Mouse (Mus musculus) B cell, adult 2 months (primary cell): ENCODE measurements around the gene Lcn6.
"Not testable (repeated sequence)": the region's sequence is repeated elsewhere in the genome, so short reads cannot be mapped to it uniquely, and the experiment has no call there.

Source experiments
- DNase-seq, 2 experiments: peaks; one replicate each; pipeline ENCODE4 v3.0.0; 2022

Lcn6 gene

DNA sequence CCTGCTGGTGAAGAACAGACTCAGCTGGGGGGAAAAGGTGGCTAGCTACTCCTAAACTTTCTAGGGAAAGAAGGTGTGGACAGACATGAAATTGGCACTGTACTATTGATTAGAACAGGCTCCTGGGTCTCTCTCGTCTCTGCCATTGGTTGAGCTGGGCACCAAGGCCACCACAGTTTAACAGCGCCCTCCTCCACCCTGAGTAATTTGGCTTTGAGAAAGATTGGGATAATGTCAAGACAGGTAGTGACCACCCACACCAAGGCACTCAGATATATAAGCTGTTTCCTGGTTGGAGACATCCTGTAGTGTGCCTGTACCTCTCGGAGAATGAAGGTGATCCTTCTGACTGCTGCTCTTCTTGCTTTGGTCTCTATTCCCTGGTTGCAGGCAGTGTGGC, at the start of gene Lcn6:
Gene Lcn6 (plus strand): TSS at position 301 of the 400 bp plus-strand sequence.
- DNase-seq = no peak

DNA sequence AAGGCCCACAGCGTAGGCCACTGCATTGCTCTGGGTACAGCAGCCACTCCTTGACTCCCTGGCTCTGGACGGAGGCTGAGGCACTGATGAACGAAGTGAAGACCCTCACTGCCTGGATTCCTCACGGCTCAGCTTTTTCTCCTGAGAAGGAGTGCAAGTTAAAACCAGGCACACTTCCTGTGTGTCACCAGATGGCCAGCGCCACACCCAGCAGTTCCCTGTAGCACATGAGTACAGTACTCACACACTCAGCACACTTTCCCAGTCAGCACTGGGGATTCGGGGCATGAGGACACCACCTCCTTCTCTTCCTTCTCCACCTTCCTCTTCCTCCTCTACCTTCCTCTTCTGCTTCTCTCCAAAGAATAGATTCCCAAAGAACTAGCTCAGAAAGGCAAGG, 48.8 kb upstream of the Lcn6 start, which contains the start of gene Fcna:
Gene Fcna (minus strand): TSS at position 220 of the 400 bp plus-strand sequence.
- no peak for DNase-seq

DNA sequence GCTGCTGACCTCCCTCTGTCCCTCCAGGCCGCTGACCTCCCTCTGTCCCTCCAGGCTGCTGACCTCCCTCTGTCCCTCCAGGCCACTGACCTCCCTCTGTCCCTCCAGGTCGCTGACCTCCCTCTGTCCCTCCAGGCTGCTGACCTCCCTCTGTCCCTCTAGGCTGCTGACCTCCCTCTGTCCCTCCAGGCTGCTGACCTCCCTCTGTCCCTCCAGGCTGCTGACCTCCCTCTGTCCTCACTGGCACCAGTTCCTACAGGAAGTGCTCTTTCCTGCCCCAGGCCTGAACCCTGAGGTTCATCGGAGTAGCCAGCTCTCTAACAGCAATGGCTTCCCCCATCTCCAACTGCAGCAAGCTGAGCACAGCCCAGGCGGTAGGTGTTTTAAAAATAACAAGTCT, 47.8 kb upstream of the Lcn6 start:
- no peak for DNase-seq

DNA sequence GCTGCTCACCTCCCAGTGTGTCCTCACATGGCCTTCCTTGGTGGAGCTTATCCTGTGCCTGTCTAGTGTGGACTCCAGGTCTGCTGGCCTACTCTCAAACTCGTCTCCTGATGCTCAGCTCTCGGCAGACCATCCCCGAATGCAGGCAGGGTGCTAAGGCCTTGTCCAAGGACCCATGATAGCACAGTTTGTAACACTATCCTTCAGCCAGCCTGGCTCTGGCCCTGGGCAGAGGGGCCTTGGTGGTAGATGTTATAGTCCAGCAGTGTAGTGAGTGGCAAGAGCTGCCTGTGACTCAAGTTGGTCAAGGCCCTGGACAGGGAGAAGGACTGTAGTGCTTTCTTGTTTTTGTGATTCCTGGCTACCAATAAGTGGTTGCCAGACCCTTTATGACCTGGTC, 43.0 kb upstream of the Lcn6 start:
- DNase-seq = no peak

DNA sequence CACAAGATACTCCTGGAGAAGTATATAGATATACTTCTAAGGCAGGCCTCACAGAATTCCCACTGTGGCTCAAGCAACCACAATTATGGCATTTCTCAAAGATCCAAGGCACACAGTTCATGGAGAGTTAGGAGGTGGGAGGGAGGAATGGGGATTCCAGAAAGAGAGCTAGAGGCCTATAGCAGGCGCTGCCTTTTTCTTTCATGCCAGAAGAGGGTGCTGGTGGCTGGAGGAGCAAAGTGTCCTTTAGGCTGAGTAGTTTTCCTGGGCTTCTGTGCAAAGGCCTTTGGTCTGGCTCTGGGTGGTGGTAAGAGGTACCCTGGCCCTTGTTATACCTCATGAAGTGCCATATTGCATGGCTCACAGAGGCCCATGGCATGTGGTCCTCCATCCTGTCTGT, 42.5 kb upstream of the Lcn6 start:
- no peak for DNase-seq

DNA sequence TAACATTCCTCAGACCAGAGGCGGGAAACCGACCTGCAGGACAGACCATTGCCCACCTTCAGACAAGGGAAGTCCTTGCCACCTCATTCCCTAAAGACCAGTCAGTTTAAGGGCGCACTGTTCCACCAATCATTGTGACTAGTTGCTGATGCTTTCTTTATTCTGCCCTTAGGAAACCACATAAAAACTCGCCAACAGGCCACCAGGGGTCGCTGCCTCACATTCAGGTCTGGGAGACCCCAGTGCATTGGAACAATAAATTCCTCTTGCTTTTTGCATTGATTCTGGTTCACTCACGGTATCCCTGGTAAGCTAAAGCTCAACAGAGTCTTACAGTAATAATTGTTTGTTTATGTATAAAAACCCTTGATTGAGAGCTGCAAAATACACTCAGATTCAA, 36.7 kb upstream of the Lcn6 start:
- DNase-seq = peak; percentile 59 to 66

DNA sequence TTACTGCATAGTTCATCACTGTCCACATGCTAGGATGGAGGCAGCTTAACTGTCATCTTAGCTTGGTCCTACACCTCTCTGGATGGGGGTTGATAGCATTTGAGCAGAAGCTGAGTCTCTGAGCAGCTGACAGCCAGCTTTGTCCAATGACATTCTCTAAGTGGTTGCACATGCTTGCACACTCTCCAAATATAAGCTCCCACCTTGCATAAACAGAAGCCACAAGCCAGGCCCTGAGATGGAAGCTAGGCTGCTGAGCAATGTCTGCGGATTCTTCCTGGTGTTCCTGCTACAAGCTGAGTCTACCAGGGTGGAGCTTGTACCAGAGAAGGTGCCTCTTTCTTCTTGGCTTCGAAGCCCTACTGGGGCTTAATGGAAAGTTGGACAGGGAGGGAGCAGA, 23.7 kb upstream of the Lcn6 start, which contains the start of gene Lcn8:
Gene Lcn8 (plus strand): TSS at position 219 of the 400 bp plus-strand sequence.
- no peak for DNase-seq

DNA sequence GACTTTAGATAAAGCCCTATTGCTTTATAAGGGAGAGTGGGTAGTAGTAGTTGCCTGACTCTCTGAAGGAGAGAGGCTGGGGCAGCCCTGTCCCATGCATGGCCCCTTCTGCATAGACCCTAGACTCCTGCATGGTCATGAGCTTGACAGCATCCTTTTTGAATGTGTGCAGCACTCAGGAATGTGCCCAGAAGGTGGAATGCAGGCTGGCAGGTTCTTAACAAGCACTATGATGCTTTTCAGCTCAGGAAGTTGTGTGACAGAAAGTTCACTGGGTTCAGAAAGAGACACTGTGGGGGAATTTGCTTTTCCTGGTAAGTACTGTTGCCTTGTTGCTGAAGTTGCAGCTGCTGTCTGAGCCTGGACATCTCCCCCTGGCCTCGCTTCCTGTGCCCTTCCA, 22.1 kb upstream of the Lcn6 start:
- no peak for DNase-seq

DNA sequence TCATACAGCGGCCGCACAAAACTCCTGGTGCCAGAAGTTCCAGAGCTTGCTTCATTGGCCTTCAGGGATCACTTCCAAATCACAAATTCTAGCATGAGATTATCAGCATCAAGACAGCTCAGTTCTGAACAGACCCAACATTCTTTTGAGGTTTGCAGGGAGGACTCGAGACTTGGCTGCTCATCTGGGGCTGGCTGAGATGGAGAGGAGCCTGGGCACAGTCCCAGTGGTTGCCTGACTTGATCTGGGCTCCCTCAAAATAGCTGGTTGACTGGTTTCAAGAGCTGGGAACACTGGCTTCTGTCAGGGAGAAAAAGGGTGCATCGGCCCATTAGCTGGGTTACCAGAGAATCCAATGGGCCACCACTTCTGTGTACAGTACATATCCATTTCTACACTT, 19.9 kb upstream of the Lcn6 start:
- no peak for DNase-seq

DNA sequence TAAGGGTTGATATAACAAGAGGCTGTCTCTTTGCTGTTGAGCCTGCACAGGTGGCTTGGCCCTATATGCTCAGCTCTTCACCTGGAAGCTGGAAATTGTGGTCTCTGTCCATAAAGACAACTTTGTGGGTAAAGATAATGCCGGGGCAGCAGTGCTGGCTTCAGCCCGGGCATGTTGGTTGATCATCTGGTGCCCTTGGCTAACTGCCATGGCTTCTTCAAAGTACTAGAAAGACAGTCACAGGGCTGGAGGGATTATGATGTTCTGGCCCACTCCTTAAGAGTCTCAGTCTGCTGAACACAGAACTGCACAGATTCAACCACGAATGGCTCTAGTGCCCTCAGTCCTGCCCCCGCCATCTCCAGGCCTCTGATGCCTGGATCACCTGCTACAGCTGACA, 19.3 kb upstream of the Lcn6 start:
- DNase-seq = no peak

DNA sequence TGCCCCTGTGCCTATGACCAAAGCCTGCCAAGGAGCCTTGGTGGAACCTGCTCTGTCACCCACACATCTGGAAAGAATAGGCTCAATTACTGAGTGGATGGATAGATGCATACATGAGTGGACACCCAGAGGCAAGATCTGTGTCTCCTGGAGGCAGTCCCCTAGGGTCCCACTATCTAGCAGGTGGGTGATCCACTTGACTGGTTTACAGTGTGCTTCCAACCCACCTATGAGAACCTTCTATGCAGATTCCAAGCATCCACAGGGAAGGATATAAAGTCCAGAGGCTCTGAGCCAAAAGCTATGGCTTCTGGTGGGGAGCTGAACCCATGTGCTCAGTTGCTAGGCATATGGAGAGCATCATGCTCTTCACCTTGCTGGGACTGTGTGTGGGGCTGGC, 18.9 kb upstream of the Lcn6 start, which contains the start of gene Lcn5:
Gene Lcn5 (plus strand): TSS at position 301 of the 400 bp plus-strand sequence.
- no peak for DNase-seq

DNA sequence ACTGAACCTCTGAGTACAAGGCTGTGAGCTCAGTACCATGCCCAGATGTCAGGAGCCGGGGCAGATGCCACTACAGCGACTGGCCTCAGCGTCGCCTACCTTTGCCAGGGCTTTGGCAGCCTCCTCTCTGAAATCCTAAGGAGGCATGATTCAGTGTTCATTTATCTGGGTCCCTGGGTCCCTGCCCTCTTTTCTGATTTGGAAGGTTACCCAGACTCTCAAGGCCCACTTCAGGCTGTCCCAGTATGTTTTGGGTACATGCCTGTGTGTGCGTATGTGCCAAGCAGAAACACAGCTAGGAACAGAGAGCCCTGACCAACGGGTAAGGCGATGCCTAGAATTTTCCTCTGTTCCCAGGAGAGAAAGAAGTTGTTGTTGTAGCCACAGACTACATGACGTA, 16.3 kb upstream of the Lcn6 start:
- DNase-seq = no peak

DNA sequence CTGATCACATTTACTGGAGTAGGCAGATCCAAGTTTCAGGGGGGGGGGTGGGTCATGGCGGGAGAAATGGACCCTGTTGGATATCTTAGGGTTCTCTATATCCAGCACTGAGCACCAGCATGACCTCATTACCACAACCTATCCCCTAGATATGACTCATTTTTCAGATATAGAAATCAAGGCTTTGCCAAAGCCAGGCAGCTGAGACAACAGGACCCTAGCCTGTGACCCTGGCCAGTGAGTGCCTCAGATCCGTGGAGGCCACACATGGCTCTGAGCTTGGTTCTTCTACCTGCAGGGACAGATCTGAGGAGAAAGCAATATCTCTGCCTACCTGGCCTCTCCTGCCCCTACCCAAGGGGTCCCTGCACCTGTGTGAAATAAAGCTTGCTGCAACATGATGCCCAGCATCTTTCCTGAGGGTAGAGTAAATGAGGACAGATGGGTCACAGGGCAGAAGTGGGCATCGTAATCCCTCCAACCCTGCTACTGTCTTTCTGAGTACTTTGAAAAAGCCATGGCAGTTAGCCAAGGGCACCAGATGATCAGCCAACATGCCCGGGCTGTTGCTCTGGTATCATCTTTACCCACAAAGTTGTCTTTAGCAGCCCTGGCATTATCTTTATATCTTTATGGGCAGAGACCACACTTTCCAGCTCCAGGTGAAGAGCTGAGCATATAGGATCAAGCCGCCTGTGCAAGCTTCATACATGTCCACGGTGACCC, 15.2 kb upstream of the Lcn6 start:
- no peak for DNase-seq

DNA sequence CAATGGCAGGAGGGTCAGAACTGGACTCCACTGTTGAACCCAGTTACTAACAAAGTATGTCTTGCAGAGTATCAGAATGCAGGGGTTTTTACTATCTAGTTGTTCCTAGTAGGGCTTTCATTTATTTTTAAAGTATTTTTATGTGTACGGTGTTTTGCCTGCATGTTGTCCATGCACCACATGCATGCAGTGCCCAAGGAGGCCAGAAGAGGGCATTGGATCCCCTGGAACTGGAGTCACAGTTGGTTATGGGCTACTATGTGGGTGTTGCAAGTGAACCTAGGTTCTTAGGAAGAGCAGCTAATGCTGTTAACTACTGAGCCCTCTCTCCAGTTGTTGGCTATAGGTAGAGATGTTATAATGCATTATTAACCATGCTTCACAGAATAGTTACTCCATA, 13.1 kb upstream of the Lcn6 start:
- peak; percentile 56 to 64 for DNase-seq

DNA sequence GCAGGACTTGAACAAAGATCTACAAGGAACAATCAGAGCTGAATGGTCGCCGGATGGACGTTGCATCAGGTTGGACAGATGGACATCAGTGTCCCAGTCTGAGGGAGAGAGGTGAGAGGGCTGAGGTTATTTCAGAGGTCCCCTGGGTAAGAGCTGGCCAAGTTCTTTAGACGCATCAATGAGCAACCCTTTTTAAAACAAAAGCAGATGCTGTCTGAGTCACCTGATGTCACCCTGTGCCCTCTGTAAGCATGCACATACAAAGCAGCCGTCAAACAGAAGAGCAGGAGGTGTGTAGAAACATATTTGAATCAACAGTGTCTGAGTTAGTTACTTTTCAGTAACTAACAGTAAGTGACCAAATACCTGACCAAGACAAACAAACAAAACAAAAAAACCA, 12.5 kb upstream of the Lcn6 start:
- DNase-seq = no peak

DNA sequence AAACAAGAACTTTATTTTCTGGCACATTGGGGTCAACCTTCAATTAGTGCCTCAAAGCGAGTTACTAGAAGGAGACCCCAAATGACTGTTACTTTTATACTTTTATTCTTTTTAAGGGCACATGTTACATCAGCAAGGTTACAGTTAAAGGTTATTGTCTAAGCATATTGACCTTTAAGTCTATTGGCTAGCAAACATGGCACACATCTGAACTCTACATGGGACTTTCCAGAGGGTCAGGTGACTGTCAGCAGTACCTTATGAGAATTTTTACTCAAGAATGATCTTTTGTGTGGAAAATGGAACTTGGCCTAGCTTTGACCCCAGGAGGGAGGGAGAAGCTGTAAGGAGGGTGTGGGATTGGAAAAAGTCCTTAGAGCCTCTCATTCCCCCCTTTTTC, 10.1 kb upstream of the Lcn6 start:
- DNase-seq = no peak

DNA sequence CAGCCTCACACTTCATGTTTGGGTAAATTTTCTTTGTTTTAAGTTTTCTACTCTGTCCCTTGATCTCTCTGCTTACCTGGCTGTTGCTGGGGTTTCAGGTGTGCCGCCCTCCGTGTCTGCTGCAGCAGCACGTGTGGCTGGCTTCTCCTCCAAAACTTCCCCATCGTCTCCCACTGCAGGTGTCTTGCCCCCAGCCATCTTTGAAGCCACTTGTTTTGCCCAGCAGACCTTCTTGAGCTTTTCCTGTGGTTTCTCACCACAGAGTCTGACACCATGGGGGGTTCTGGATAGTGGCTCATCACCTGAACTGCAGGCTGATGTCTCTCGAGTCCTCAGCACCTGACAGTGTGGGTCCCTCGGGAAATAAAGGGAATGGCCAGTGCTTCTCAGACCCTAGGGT, 3.0 kb downstream of the Lcn6 start:
- no peak for DNase-seq

DNA sequence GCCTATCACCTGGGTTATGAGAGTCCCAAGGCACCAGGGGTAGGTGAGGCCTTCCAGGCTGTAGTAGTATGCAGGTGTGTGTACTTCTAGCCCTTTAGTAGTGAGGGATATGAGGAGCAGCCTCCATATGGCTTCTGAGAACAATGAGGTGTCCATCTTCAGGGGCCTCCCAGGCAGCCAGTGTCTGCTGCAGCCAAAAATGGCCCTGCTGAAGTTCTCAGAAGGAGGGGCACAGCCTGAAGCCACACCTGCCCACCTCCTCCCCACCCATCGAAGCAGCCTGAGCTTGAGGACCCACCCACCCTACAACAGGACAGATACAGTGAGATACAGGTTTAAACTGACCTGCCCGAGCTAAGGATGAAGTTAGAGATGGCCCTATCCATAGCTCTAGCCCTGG, 5.8 kb downstream of the Lcn6 start, which contains the start of gene Lcn10:
Gene Lcn10 (plus strand): TSS at position 301 of the 400 bp plus-strand sequence.
- DNase-seq = no peak

DNA sequence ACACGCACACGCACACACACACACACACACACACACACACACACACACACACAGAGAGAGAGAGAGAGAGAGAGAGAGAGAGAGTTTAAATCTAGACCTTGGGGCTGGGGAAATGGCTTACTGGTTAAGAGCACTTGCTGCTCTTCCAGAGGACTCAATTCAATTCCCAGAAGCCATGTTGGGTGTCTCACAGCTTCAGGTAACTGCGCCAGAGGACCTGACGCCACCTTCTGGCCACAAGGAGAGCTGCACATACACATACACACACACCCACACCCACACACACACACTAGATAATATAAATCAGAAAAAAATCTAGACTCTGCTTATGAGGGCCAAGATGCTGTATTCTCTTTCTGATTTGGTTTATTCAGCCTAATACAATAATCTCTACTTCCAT, 10.4 kb downstream of the Lcn6 start:
- no peak for DNase-seq

DNA sequence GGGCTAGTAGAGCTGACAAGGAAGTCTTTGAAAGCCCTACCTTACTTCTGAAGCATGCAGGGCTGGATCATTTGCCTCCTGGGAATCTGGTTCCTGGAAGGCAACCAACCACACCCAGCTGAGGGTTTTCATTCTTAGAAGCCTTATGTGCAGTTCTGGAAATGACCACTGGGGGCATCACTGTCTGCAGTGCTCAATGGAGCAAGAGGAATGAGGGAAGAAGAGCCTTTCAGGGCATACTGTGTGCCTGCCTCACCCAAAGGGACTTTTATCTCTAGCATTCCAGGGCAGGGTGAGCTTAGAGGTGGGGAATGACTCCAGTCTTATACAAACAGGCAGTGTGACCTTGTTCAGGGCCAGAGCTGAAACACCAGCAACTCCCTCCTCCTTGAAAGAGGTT, 18.0 kb downstream of the Lcn6 start:
- DNase-seq = peak; percentile 71 to 77

DNA sequence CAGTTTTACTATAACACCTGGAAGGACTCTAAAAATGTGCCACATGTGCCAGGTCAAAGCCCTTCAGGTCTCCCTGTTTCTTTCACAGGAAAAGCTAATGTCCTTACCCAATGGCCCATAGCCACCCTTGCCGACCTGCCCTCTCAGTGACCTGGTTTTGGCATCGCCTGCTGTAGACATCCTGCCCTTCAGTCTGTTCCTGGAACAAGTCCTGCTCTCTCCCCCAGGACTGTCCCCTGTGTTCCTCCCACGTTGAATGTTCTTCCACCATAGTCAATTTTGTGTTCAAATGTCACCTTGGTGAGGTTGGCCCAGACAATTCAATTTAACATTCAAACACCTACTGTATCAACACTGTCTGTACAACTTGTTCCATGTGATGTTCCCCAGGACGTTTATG, 20.4 kb downstream of the Lcn6 start:
- no peak for DNase-seq

DNA sequence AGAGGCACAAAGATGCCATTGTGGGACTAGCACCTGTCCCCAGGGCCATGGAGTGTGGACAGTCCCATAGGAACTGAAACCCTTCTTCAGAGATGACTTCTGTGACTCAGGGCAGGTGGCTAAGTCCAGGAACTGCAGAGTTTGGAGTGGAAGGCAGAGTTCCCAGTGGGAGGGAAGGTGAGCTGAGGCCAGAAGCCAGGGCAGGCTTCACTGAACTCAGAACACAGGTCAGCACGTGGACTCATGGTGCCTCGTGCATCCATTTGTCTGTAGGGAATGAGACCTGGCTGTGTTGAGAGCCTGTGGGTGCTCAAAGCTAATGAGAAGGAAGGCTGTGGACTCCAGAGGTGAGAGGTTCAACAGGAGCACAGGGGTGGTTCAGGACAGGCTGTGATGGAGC, 22.1 kb downstream of the Lcn6 start:
- no peak for DNase-seq

DNA sequence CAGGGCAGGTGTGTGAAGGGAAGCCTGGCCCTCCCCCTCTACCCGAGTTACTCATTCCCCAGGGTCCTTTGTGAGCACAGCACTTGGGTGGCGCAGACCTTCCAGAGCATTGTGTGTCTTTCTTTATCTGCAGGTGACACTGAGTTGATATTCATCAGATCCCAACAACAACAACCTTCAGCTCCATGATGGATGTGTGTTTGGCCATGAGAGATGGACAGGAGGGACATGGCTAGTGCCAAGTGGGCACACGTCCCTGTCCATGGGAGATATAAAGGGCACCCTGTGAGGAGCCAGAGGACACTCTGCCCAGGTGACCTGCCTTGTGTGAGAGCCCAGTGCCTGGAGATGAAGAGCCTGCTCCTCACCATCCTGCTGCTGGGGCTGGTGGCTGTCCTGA, 23.2 kb downstream of the Lcn6 start, which contains the start of gene Obp2a:
Gene Obp2a (plus strand): TSS at position 301 of the 400 bp plus-strand sequence.
- DNase-seq = not testable (repeated sequence)

DNA sequence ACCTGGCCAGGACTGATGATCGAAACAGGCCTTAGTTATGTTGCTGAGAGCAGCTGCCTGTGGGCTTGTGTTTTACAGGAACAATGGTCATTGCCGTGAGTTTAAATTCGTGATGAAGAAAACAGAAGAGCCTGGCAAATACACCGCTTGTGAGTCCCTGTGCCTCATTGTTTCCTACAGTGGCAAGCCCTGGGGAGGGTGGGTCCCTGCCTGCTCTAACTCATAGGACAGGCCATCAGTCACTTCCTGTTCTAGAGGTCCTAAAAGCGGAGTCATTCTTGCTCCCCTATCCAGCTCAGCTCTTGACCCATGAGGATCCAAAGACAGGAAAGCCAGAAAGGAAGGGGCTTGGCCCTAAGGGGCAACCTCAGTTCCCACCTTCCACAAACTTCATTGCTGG, 24.4 kb downstream of the Lcn6 start:
- DNase-seq = no peak

DNA sequence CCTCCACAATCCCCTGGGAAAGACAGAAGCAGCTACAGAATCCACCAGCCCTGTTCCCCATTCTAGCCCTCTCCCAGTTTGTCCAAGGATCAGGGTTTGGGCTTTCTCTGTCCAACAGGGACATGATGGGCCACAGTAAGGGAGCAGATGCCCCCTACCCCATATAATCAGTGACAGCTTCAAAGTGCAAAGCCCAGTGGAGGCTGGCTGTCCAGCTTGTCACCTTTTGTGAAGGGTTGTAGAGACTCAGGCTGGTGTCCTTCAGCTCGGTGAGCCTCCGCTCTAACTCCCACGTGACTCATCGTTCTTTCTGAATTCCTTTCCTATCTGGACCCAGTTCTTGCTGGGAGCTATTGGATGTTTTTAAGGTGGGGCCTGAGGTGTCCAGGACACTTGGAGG, 27.1 kb downstream of the Lcn6 start:
- no peak for DNase-seq
